Mouse (Mus musculus) neural tube, postnatal 0 days (tissue): ENCODE data around the gene Gm17604. TPM values are rescaled to one million over a fixed set of nuclear protein-coding genes. Genes with fewer than 3 reads are reported as not detected.

Experiments
- polyA plus RNA-seq: library from polyadenylated mRNA; unstranded; fragments of >200 nt; fragmentation: Nextera tagmentation; extraction: Ambion mirVana; gene quantifications from 2 replicates; pipeline ENCODE4 v1.2.1, GENCODE M21; 2015

Gm17604 gene
- polyA plus RNA-seq: not detected in 2 replicates

DNA sequence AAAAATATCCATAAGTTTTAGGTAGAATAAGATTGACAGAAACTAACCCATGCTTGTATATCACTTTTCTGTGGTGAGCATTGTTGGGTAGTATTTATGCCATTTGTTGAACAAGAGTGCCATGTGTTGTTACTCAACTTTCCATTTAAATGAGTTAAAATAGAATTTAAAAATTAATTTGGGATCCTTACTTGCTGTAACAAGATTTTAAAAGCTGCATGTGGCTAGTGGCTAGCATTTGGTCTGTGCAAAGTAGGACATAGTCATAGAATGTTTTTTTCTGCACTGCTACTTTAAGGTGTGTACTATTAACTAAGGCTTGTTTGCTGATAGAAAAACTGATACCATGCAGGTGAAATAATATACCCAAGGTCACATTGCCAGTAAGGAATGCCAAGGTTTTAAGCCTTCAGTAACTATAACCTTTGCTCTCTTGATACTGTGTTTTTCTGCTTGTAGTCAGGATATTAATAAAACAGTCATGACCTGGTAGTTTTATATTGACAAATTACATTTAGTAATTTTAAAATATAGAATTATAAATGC lies at the start of gene Gm17604:
Gene Gm17604, minus strand, starts transcription at position 51 of the 546 bp plus-strand sequence.

DNA sequence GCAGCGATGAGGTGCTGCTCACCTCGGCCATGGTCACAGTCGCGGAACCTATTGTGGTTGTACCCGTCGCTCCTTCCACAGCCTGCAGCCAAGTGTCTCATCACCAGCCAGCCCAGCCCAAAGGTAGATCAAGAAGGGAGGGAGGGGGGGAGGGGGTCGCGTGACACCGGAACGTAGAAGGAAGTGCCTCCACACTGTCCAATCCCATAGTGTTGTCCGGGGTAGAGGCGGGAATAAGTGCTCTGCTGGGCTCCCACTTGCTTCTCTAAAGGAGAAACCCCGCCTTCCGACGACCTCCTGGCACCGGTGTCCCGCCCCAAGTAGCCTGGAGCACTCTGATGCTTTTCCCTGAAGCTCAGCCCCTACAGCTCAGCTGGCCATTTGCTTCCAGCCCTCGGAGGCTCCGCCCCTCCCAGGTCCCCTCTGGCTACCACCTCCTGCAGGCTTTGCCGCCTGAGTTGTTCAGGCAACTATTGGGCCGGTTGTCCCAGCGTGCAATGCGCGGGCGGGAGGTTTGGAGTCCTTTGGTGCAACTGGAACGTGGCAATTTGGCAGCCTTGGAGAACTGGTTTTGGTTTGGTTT lies 24.3 kb downstream of the Gm17604 start, which contains the start of the genes Mospd2 and Fancb:
Gene Mospd2, minus strand, starts transcription at position 183 of the 583 bp plus-strand sequence.
Gene Fancb, plus strand, starts transcription at position 400 of the 583 bp plus-strand sequence.

Other genes starting within 250 kb of the Gm17604 start
- gene Mospd2, start 24.5 kb downstream of the Gm17604 start, polyA plus RNA-seq: 18.3 and 18.6 TPM in 2 replicates
- 1.6 and 1.7 TPM in 2 replicates for gene Fancb, start 24.2 kb downstream of the Gm17604 start, polyA plus RNA-seq